Mouse (Mus musculus) bone marrow, adult 2 months (tissue): ENCODE measurements around the gene Muc3. TPM values are rescaled to one million over a fixed set of nuclear protein-coding genes. Genes with fewer than 3 reads are reported as not detected.

ENCODE experiments used
- H3K27ac ChIP-seq: fragments of 200-500 bp; 2 replicates; pipeline ENCODE4 v1.5.1; 2012; ENCODE audit warnings: low read depth, mild to moderate bottlenecking, control low read depth, inconsistent platforms, low read length; ENCODE audit not compliant: control insufficient read depth, poor library complexity, insufficient read depth
- H3K4me1 ChIP-seq: fragments of 200-500 bp; 2 replicates; pipeline ENCODE4 v1.6.1; 2011; ENCODE audit warnings: low read length; ENCODE audit not compliant: control insufficient read depth, insufficient read depth
- H3K4me3 ChIP-seq: fragments of 200-500 bp; replicated peaks from 2 replicates; pipeline ENCODE3; 2011; ENCODE audit warnings: mild to moderate bottlenecking, low read depth, low read length, control low read depth; ENCODE audit not compliant: control insufficient read depth
- CTCF ChIP-seq: fragments of 200-500 bp; IDR thresholded peaks from 2 replicates; pipeline ENCODE4 v1.5.1; 2011; ENCODE audit warnings: low read length, control low read depth; ENCODE audit not compliant: control insufficient read depth, insufficient read depth
- POLR2A ChIP-seq: fragments of 200-500 bp; IDR thresholded peaks from 2 replicates; pipeline ENCODE4 v1.6.1; 2011; ENCODE audit warnings: low read depth, mild to moderate bottlenecking, control low read depth, low read length, borderline replicate concordance; ENCODE audit not compliant: control insufficient read depth
- WGBS: fragments of 180-500 bp; shearing (Covaris S2); methylation state at CpG from one replicate; pipeline ENCODE4 v1.1.7; 2018; 5-methylcytosine and 5-hydroxymethylcytosine counted together
- polyA plus RNA-seq: library from polyadenylated mRNA; stranded (reverse); fragments of >200 nt; gene quantifications from 2 replicates; pipeline ENCODE4 v1.2.4, GENCODE M21; 2011; ENCODE audit warnings: low replicate concordance; ENCODE audit not compliant: missing spikeins, insufficient read depth, insufficient read length

Gene Muc3
- polyA plus RNA-seq, 1 experiment = not detected

GRCm38 (mm10) chr5:137095135-137095534 lies 54.0 kb downstream of the Muc3 start:
- Histone ChIP-seq H3K4me1 (no peaks in the 10 kb centered on the region), H3K27ac (no peak overlapping the region), H3K4me3 (no peak overlapping the region)
- TF ChIP-seq POLR2A = no peak
- TF ChIP-seq CTCF = no peak
- WGBS = 47% methylated on average over 10 of the region's 10 CpGs

- no peak for TF ChIP-seq POLR2A
- no peak for TF ChIP-seq CTCF
- WGBS = 84% methylated on average over 9 of the region's 9 CpGs
- no peaks in the 10 kb centered on the region for H3K4me1 ChIP-seq
- H3K4me3 ChIP-seq = no peak overlapping the region
- no peak overlapping the region for H3K27ac ChIP-seq
Measured at GRCm38 (mm10) chr5:137093720-137094119, 55.4 kb downstream of the Muc3 start.

GRCm38 (mm10) chr5:137091560-137091959 lies 57.6 kb downstream of the Muc3 start:
- 15% methylated on average over 6 of the region's 6 CpGs for WGBS
- TF ChIP-seq POLR2A (no peak), CTCF (no peak)
- no peak overlapping the region for H3K4me3 ChIP-seq
- H3K4me1 ChIP-seq = no peaks in the 10 kb centered on the region
- no peak overlapping the region for H3K27ac ChIP-seq

GRCm38 (mm10) chr5:137090870-137091269 lies 58.3 kb downstream of the Muc3 start:
- Histone ChIP-seq H3K27ac (no peak overlapping the region), H3K4me3 (no peak overlapping the region), H3K4me1 (no peaks in the 10 kb centered on the region)
- TF ChIP-seq CTCF (no peak), POLR2A (no peak)
- 78% methylated on average over 10 of the region's 10 CpGs for WGBS

- Histone ChIP-seq H3K4me1 (no peaks in the 10 kb centered on the region), H3K27ac (no peak overlapping the region), H3K4me3 (no peak overlapping the region)
- TF ChIP-seq POLR2A (no peak), CTCF (no peak)
- WGBS = 79% methylated on average over 8 of the region's 8 CpGs
Measured at GRCm38 (mm10) chr5:137087410-137087809, 61.7 kb downstream of the Muc3 start.

GRCm38 (mm10) chr5:137085731-137086130 lies 63.4 kb downstream of the Muc3 start:
- H3K27ac ChIP-seq = no peak overlapping the region
- H3K4me1 ChIP-seq = no peaks in the 10 kb centered on the region
- no peak for TF ChIP-seq POLR2A
- no peak for TF ChIP-seq CTCF
- H3K4me3 ChIP-seq = no peak overlapping the region
- 83% methylated on average over 3 of the region's 3 CpGs for WGBS

GRCm38 (mm10) chr5:137085021-137085420 lies 64.1 kb downstream of the Muc3 start:
- Histone ChIP-seq H3K27ac (no peak overlapping the region), H3K4me1 (no peaks in the 10 kb centered on the region), H3K4me3 (no peak overlapping the region)
- 61% methylated on average over 6 of the region's 6 CpGs for WGBS
- TF ChIP-seq POLR2A (no peak), CTCF (no peak)

Other genes with a start within 250 kb of the Muc3 start
- gene Ift22, start 241.2 kb downstream of the Muc3 start, polyA plus RNA-seq = 1.7 and 10.7 TPM in 2 replicates
- 179 and 211 TPM in 2 replicates for gene Fis1, start 196.0 kb downstream of the Muc3 start, polyA plus RNA-seq
- 14.6 and 31.1 TPM in 2 replicates for gene Cldn15, start 182.7 kb downstream of the Muc3 start, polyA plus RNA-seq
- 14.0 and 26.1 TPM in 2 replicates for gene Plod3, start 162.3 kb downstream of the Muc3 start, polyA plus RNA-seq
- 70.2 and 134 TPM in 2 replicates for gene Znhit1, start 161.3 kb downstream of the Muc3 start, polyA plus RNA-seq
- gene Vgf, start 122.9 kb downstream of the Muc3 start, polyA plus RNA-seq = not detected in 2 replicates
- gene Ap1s1, start 103.2 kb downstream of the Muc3 start, polyA plus RNA-seq = 45.8 and 71.9 TPM in 2 replicates
- gene Serpine1, start 77.1 kb downstream of the Muc3 start, polyA plus RNA-seq = 0.95 and 3.1 TPM in 2 replicates
- gene Trim56, start 33.1 kb downstream of the Muc3 start, polyA plus RNA-seq = 25.2 and 31.3 TPM in 2 replicates
- gene Muc3a, start 63.1 kb upstream of the Muc3 start, polyA plus RNA-seq = 6.0 and 9.9 TPM in 2 replicates
- 115 and 217 TPM in 2 replicates for gene Ache, start 138.2 kb upstream of the Muc3 start, polyA plus RNA-seq
- gene Ufsp1, start 145.3 kb upstream of the Muc3 start, polyA plus RNA-seq = 74.0 and 131 TPM in 2 replicates
- 304 and 461 TPM in 2 replicates for gene Srrt, start 158.4 kb upstream of the Muc3 start, polyA plus RNA-seq
- 9.0 and 15.5 TPM in 2 replicates for gene Trip6, start 165.1 kb upstream of the Muc3 start, polyA plus RNA-seq
- gene Slc12a9, start 184.3 kb upstream of the Muc3 start, polyA plus RNA-seq = 10.9 and 14.4 TPM in 2 replicates
- gene Ephb4, start 200.8 kb upstream of the Muc3 start, polyA plus RNA-seq = 3.1 and 4.5 TPM in 2 replicates